In genomic region chr7:45521728-45522184, GRCm38 (mm10) we compare ENCODE assay signal across 8 mouse cellular contexts. TPM values are rescaled to one million over a fixed set of nuclear protein-coding genes. Genes with fewer than 3 reads are reported as not detected.
DNase-seq lines count a peak whose midpoint lies in the region; ATAC-seq and TF ChIP-seq lines count a peak whose summit lies in the region.

No protein-coding gene starts in this region.

- WGBS in lung, embryonic 15.5 days = under 1% methylated on average over 28 of the region's 28 CpGs
- WGBS in olfactory bulb, adult 2 months = under 1% methylated on average over 28 of the region's 28 CpGs

- ATAC-seq in hematopoietic stem cell, adult 5-6 weeks (replicated peaks in 1 of 2; ENCODE audit: insufficient read depth in 1 of 2, low FRiP score in 2 of 2, low TSS enrichment in 1 of 2, low read depth in 1 of 2, poor library complexity in 2 of 2, severe bottlenecking in 2 of 2) = peak; percentile 49 to 72
- ATAC-seq in lung, embryonic 15.5 days (ENCODE audit: borderline replicate concordance, extremely low read depth, low FRiP score, low TSS enrichment) = peak; percentile 64

- DNase-seq in c-Kit-positive CD71-positive TER-119-positive erythroid progenitor cells, embryonic 14.5 days (ENCODE audit: low spot score) = peak; percentile 78
- DNase-seq in forelimb bud, embryonic 11.5 days (ENCODE audit: low read depth, low spot score) = peak; percentile 89
- DNase-seq in layer of hippocampus, adult 9-10 months (ENCODE audit: low spot score) = peak; percentile 78
- peak; percentile 84 to 90 for DNase-seq in thymus, adult 18-20 months

- no peak for TF ChIP-seq POLR2A in ES-Bruce4 (IDR thresholded peaks at IDR 0.05; ENCODE audit: insufficient read depth, low read length)
- TF ChIP-seq POLR2A in olfactory bulb, adult 2 months (IDR thresholded peaks at IDR 0.05; ENCODE audit: insufficient read depth, low read depth, low read length) = no peak

- peak; percentile 46; the same call in 1 of the 2 replicates for TF ChIP-seq EP300 in ES-Bruce4 (IDR thresholded peaks at IDR 0.05; ENCODE audit: insufficient read depth, low read depth, low read length)

- peak overlapping the region; percentile 91 for H3K4me3 ChIP-seq in ES-Bruce4 (ENCODE audit: low read depth, low read length)
- H3K4me3 ChIP-seq in lung, embryonic 15.5 days = peak overlapping the region; percentile 61
- H3K4me3 ChIP-seq in olfactory bulb, adult 2 months (ENCODE audit: insufficient read depth, low read depth, low read length) = peak overlapping the region; percentile 66

- peak overlapping the region; percentile 56 for H3K9ac ChIP-seq in ES-Bruce4 (ENCODE audit: low read depth, poor library complexity, severe bottlenecking)
- H3K9ac ChIP-seq in lung, embryonic 15.5 days = peak overlapping the region; percentile 63

- TF ChIP-seq CTCF in ES-Bruce4 (IDR thresholded peaks at IDR 0.05; ENCODE audit: low read depth, low read length) = peak; percentile 15
- no peak for TF ChIP-seq CTCF in olfactory bulb, adult 2 months (IDR thresholded peaks at IDR 0.05; ENCODE audit: insufficient read depth, low read depth, low read length)

- peaks cover 12% of the 10 kb centered on the region for H3K36me3 ChIP-seq in ES-Bruce4 (ENCODE audit: control insufficient read depth, insufficient read depth, low read length, poor library complexity, severe bottlenecking)
- H3K36me3 ChIP-seq in lung, embryonic 15.5 days = peaks cover 4% of the 10 kb centered on the region; the same call in 1 of the 2 replicates

- peaks cover 2% of the 10 kb centered on the region for H3K4me1 ChIP-seq in ES-Bruce4 (ENCODE audit: control insufficient read depth, insufficient read depth, low read length)
- H3K4me1 ChIP-seq in lung, embryonic 15.5 days = peaks cover 36% of the 10 kb centered on the region
- peaks cover 22% of the 10 kb centered on the region for H3K4me1 ChIP-seq in olfactory bulb, adult 2 months (ENCODE audit: control insufficient read depth, insufficient read depth, low read length)

- peak overlapping the region; percentile 64 for H3K4me2 ChIP-seq in lung, embryonic 15.5 days

- H3K27ac ChIP-seq in ES-Bruce4 (ENCODE audit: insufficient read depth, low read length) = peak overlapping the region; percentile 46; the same call in 1 of the 2 replicates
- H3K27ac ChIP-seq in lung, embryonic 15.5 days = peak overlapping the region; percentile 93
- H3K27ac ChIP-seq in olfactory bulb, adult 2 months (ENCODE audit: insufficient read depth, low read depth, low read length) = peak overlapping the region; percentile 83

- no peaks in the 10 kb centered on the region for H3K27me3 ChIP-seq in ES-Bruce4 (ENCODE audit: control insufficient read depth, insufficient read depth, low read length, poor library complexity, severe bottlenecking)
- no peaks in the 10 kb centered on the region for H3K27me3 ChIP-seq in lung, embryonic 15.5 days

- no peaks in the 10 kb centered on the region for H3K9me3 ChIP-seq in ES-Bruce4 (replicated peaks; ENCODE audit: control insufficient read depth, insufficient read depth, low read length, poor library complexity, severe bottlenecking)
- no peaks in the 10 kb centered on the region for H3K9me3 ChIP-seq in lung, embryonic 15.5 days

RNA-seq across cellular contexts. Expression of gene Ppp1r15a, which starts 4.3 kb away (rescaled TPM):
- 15.5 and 18.6 TPM in 2 replicates for polyA plus RNA-seq in ES-Bruce4 (2011; ENCODE audit: insufficient read depth, insufficient read length, low read depth, missing spikeins)
- 267 and 291 TPM in 2 replicates for total RNA-seq in hematopoietic stem cell, adult 5-6 weeks (2017)
- 21.9 and 22.9 TPM in 2 replicates for polyA plus RNA-seq in lung, embryonic 15.5 days (2015; fragmentation: Nextera tagmentation; extraction: Ambion mirVana)
- not detected in 2 replicates for polyA plus RNA-seq in olfactory bulb, adult 2 months (2012; ENCODE audit: insufficient read depth, insufficient read length, low replicate concordance, missing spikeins)

RNA-seq across cellular contexts. Expression of gene Plekha4, which starts 4.4 kb away (rescaled TPM):
- polyA plus RNA-seq in ES-Bruce4 (2011; ENCODE audit: insufficient read depth, insufficient read length, low read depth, missing spikeins) = 14.3 and 18.6 TPM in 2 replicates
- total RNA-seq in hematopoietic stem cell, adult 5-6 weeks (2017) = 0.31 and 3.1 TPM in 2 replicates
- polyA plus RNA-seq in lung, embryonic 15.5 days (2015; fragmentation: Nextera tagmentation; extraction: Ambion mirVana) = 2.2 and 3.3 TPM in 2 replicates
- polyA plus RNA-seq in olfactory bulb, adult 2 months (2012; ENCODE audit: insufficient read depth, insufficient read length, low replicate concordance, missing spikeins) = not detected in 2 replicates

RNA-seq across cellular contexts. Expression of gene Nucb1, which starts 11.6 kb away (rescaled TPM):
- 105 and 119 TPM in 2 replicates for polyA plus RNA-seq in ES-Bruce4 (2011; ENCODE audit: insufficient read depth, insufficient read length, low read depth, missing spikeins)
- total RNA-seq in hematopoietic stem cell, adult 5-6 weeks (2017) = 255 and 378 TPM in 2 replicates
- 230 and 238 TPM in 2 replicates for polyA plus RNA-seq in lung, embryonic 15.5 days (2015; fragmentation: Nextera tagmentation; extraction: Ambion mirVana)
- polyA plus RNA-seq in olfactory bulb, adult 2 months (2012; ENCODE audit: insufficient read depth, insufficient read length, low replicate concordance, missing spikeins) = not detected in 2 replicates

RNA-seq across cellular contexts. Expression of gene Hsd17b14, which starts 32.9 kb away (rescaled TPM):
- 55.0 and 62.2 TPM in 2 replicates for polyA plus RNA-seq in ES-Bruce4 (2011; ENCODE audit: insufficient read depth, insufficient read length, low read depth, missing spikeins)
- total RNA-seq in hematopoietic stem cell, adult 5-6 weeks (2017) = not detected in 2 replicates
- 1.5 and 1.7 TPM in 2 replicates for polyA plus RNA-seq in lung, embryonic 15.5 days (2015; fragmentation: Nextera tagmentation; extraction: Ambion mirVana)
- polyA plus RNA-seq in olfactory bulb, adult 2 months (2012; ENCODE audit: insufficient read depth, insufficient read length, low replicate concordance, missing spikeins) = not detected in 2 replicates

RNA-seq across cellular contexts. Expression of gene Dhdh, which starts 33.2 kb away (rescaled TPM):
- 15.3 and 15.5 TPM in 2 replicates for polyA plus RNA-seq in ES-Bruce4 (2011; ENCODE audit: insufficient read depth, insufficient read length, low read depth, missing spikeins)
- 16.9 and 21.6 TPM in 2 replicates for total RNA-seq in hematopoietic stem cell, adult 5-6 weeks (2017)
- polyA plus RNA-seq in lung, embryonic 15.5 days (2015; fragmentation: Nextera tagmentation; extraction: Ambion mirVana) = 2.8 and 3.4 TPM in 2 replicates
- polyA plus RNA-seq in olfactory bulb, adult 2 months (2012; ENCODE audit: insufficient read depth, insufficient read length, low replicate concordance, missing spikeins) = not detected in 2 replicates

Comparison
In these comparisons a context has a peak if more than half of its experiments do, and no peak if none do; other contexts are left out.
1. Peak in every context shown above with its lines: DNase-seq, ATAC-seq, H3K4me3 ChIP-seq and H3K27ac ChIP-seq.
2. RNA of gene Ppp1r15a, which starts 4.3 kb away (polyA plus RNA-seq): 21.9 to 22.9 TPM in lung, embryonic 15.5 days and 15.5 to 18.6 TPM in ES-Bruce4; not detected in olfactory bulb, adult 2 months; every median in the first group is over 10 times any median in the second.